Mouse (Mus musculus) MEL (cell line): ENCODE measurements around the gene Cavin4. TPM values are rescaled to one million over a fixed set of nuclear protein-coding genes. Genes with fewer than 3 reads are reported as not detected.

Experiments used
- DNase-seq: peaks from one replicate; pipeline ENCODE4 v3.0.0; 2011; ENCODE audit warnings: low read depth, low spot score
- H3K27ac ChIP-seq: 2 replicates; pipeline ENCODE4 v1.5.1; 2012; ENCODE audit warnings: low read depth, mild to moderate bottlenecking, control low read depth, low read length, moderate library complexity; ENCODE audit not compliant: control insufficient read depth
- H3K27me3 ChIP-seq, 2 experiments: fragments of 150-350 bp in 1 of 2; sonication (generic) in 1 of 2; 2 replicates each; pipeline ENCODE4 v1.6.1; 2012; ENCODE audit warnings: low read length in 2 of 2, mild to moderate bottlenecking in 2 of 2, improper control_type of control experiment in 1 of 2, moderate library complexity in 1 of 2; ENCODE audit not compliant: insufficient read depth in 2 of 2, control insufficient read depth in 1 of 2
- H3K36me3 ChIP-seq, 2 experiments: 2 replicates each; pipeline ENCODE4 v1.6.1; 2012 to 2014; ENCODE audit warnings: low read length in 2 of 2, improper control_type of control experiment in 1 of 2, inconsistent platforms in 1 of 2, mild to moderate bottlenecking in 1 of 2; ENCODE audit not compliant: insufficient read depth in 2 of 2, control insufficient read depth in 1 of 2
- H3K4me1 ChIP-seq, 2 experiments: fragments of 150-350 bp in 1 of 2; sonication (generic) in 1 of 2; 2 replicates each; pipeline ENCODE4 v1.6.1; 2012; ENCODE audit warnings: low read length in 2 of 2, improper control_type of control experiment in 1 of 2, mild to moderate bottlenecking in 1 of 2; ENCODE audit not compliant: insufficient read depth in 2 of 2, control insufficient read depth in 1 of 2
- H3K4me3 ChIP-seq, 2 experiments: fragments of 150-350 bp in 1 of 2; sonication (generic) in 1 of 2; 2 replicates each; pipeline ENCODE4 v1.5.1; 2012; ENCODE audit warnings: low read depth in 2 of 2, low read length in 2 of 2, mild to moderate bottlenecking in 2 of 2, moderate library complexity in 2 of 2, control low read depth in 1 of 2, improper control_type of control experiment in 1 of 2; ENCODE audit not compliant: control insufficient read depth in 1 of 2, insufficient read depth in 1 of 2
- H3K79me2 ChIP-seq: 2 replicates; pipeline ENCODE4 v1.6.1; 2012; ENCODE audit warnings: mild to moderate bottlenecking, low read length, moderate library complexity; ENCODE audit not compliant: control insufficient read depth, poor library complexity, insufficient read depth
- H3K9ac ChIP-seq: 2 replicates; pipeline ENCODE4 v1.6.1; 2012; ENCODE audit warnings: low read depth, mild to moderate bottlenecking, control low read depth, low read length, moderate library complexity; ENCODE audit not compliant: control insufficient read depth, poor library complexity, severe bottlenecking
- H3K9me3 ChIP-seq: fragments of 150-350 bp; sonication (generic); replicated peaks from 2 replicates; pipeline ENCODE4 v1.6.1; 2012; ENCODE audit warnings: mild to moderate bottlenecking, low read length, improper control_type of control experiment, moderate library complexity; ENCODE audit not compliant: insufficient read depth
- BHLHE40 ChIP-seq: IDR thresholded peaks from 2 replicates; pipeline ENCODE4 v1.6.1; 2012; ENCODE audit warnings: low read depth, mild to moderate bottlenecking, inconsistent platforms, low read length, improper control_type of control experiment, borderline replicate concordance
- CHD1 ChIP-seq: IDR thresholded peaks from 2 replicates; pipeline ENCODE4 v1.6.1; 2012; ENCODE audit warnings: low read depth, mild to moderate bottlenecking, inconsistent platforms, low read length, improper control_type of control experiment
- CHD2 ChIP-seq: IDR thresholded peaks from 2 replicates; pipeline ENCODE4 v1.6.1; 2011; ENCODE audit warnings: low read length, improper control_type of control experiment
- E2F4 ChIP-seq: IDR thresholded peaks from 2 replicates; pipeline ENCODE4 v1.6.1; 2011; ENCODE audit warnings: low read depth, low read length, improper control_type of control experiment, borderline replicate concordance
- ELF1 ChIP-seq: IDR thresholded peaks from 2 replicates; pipeline ENCODE4 v1.6.1; 2014; ENCODE audit warnings: low read depth, mild to moderate bottlenecking, inconsistent platforms, low read length, improper control_type of control experiment, moderate library complexity
- ETS1 ChIP-seq: IDR thresholded peaks from 2 replicates; pipeline ENCODE4 v1.6.1; 2012; ENCODE audit warnings: low read depth, mild to moderate bottlenecking, inconsistent platforms, low read length, improper control_type of control experiment, moderate library complexity
- GABPA ChIP-seq: IDR thresholded peaks from 2 replicates; pipeline ENCODE4 v1.6.1; 2012; ENCODE audit warnings: low read depth, mild to moderate bottlenecking, inconsistent platforms, low read length, improper control_type of control experiment, moderate library complexity
- GATA1 ChIP-seq: IDR thresholded peaks from 2 replicates; pipeline ENCODE4 v1.6.1; 2011; ENCODE audit warnings: low read depth, low read length, improper control_type of control experiment
- JUND ChIP-seq: IDR thresholded peaks from 2 replicates; pipeline ENCODE4 v1.6.1; 2011; ENCODE audit warnings: low read depth, mild to moderate bottlenecking, improper control_type of control experiment, low read length
- MAFK ChIP-seq: IDR thresholded peaks from 2 replicates; pipeline ENCODE4 v1.6.1; 2011; ENCODE audit warnings: low read depth, mild to moderate bottlenecking, low read length, improper control_type of control experiment, borderline replicate concordance
- MXI1 ChIP-seq: IDR thresholded peaks from 2 replicates; pipeline ENCODE4 v1.6.1; 2011; ENCODE audit warnings: mild to moderate bottlenecking, low read depth, low read length, improper control_type of control experiment
- MYC ChIP-seq: IDR thresholded peaks from 2 replicates; pipeline ENCODE4 v1.6.1; 2011; ENCODE audit warnings: low read depth, mild to moderate bottlenecking, low read length, improper control_type of control experiment, moderate library complexity
- NELFE ChIP-seq: IDR thresholded peaks from 2 replicates; pipeline ENCODE4 v1.6.1; 2011; ENCODE audit warnings: low read depth, low read length, improper control_type of control experiment
- POLR2A ChIP-seq, 2 experiments: IDR thresholded peaks; 2 replicates each; pipeline ENCODE4 v1.6.1; 2011 to 2012; ENCODE audit warnings: low read length in 2 of 2, mild to moderate bottlenecking in 2 of 2, control low read depth in 1 of 2, improper control_type of control experiment in 1 of 2, low read depth in 1 of 2, moderate library complexity in 1 of 2; ENCODE audit not compliant: control insufficient read depth in 1 of 2, insufficient read depth in 1 of 2, poor library complexity in 1 of 2
- RAD21 ChIP-seq: IDR thresholded peaks from 2 replicates; pipeline ENCODE4 v1.6.1; 2011; ENCODE audit warnings: mild to moderate bottlenecking, low read depth, low read length, improper control_type of control experiment
- TAL1 ChIP-seq: IDR thresholded peaks from 2 replicates; pipeline ENCODE4 v1.6.1; 2012; ENCODE audit warnings: mild to moderate bottlenecking, inconsistent platforms, low read length, moderate library complexity, mixed read lengths
- USF1 ChIP-seq: IDR thresholded peaks from 2 replicates; pipeline ENCODE4 v1.6.1; 2014; ENCODE audit warnings: low read depth, mild to moderate bottlenecking, inconsistent platforms, low read length, improper control_type of control experiment, moderate library complexity
- ZC3H11A ChIP-seq: IDR thresholded peaks from 2 replicates; pipeline ENCODE4 v1.6.1; 2012; ENCODE audit warnings: low read depth, mild to moderate bottlenecking, inconsistent platforms, low read length, improper control_type of control experiment
- polyA plus RNA-seq, 2 experiments: library from polyadenylated mRNA; stranded (reverse) in 1 of 2; unstranded in 1 of 2; fragments of >175 nt in 1 of 2; fragments of >200 nt in 1 of 2; gene quantifications; 2 replicates each; pipeline versions ENCODE4 v1.2.1 to v1.2.4; 2012; ENCODE audit warnings: low replicate concordance in 2 of 2, low read depth in 1 of 2; ENCODE audit not compliant: insufficient read length in 2 of 2, insufficient read depth in 1 of 2, missing spikeins in 1 of 2
- total RNA-seq: library from RNA; depleted of rRNA; stranded (reverse); fragments of 300-350 nt; gene quantifications from 2 replicates; pipeline ENCODE4 v1.2.3, GENCODE M21; 2012

Cavin4 gene
- total and polyA plus RNA-seq, 3 experiments, result not detected

GRCm38 (mm10) chr4:48654118-48654517 is 9.2 kb upstream of the Cavin4 start:
- Histone ChIP-seq H3K9ac (no peak overlapping the region), H3K27ac (no peak overlapping the region), H3K9me3 (no peaks in the 10 kb centered on the region), H3K4me3 (no peak overlapping the region), H3K79me2 (no peaks in the 10 kb centered on the region), H3K36me3 (no peaks in the 10 kb centered on the region), H3K27me3 (no peaks in the 10 kb centered on the region), H3K4me1 (no peaks in the 10 kb centered on the region)
- TF ChIP-seq TAL1, result no peak
- TF ChIP-seq BHLHE40, result no peak
- TF ChIP-seq POLR2A (IDR thresholded peaks at IDR 0.05; ENCODE audit: control insufficient read depth in 1 of 2, insufficient read depth in 1 of 2, low read depth in 1 of 2, low read length in 2 of 2, poor library complexity in 1 of 2), result no peak
- no peak for TF ChIP-seq ELF1
- no peak for TF ChIP-seq MAFK
- no peak for TF ChIP-seq MYC
- no peak for TF ChIP-seq CHD2
- TF ChIP-seq ZC3H11A, result no peak
- TF ChIP-seq USF1, result no peak
- no peak for TF ChIP-seq MXI1
- no peak for TF ChIP-seq GABPA
- no peak for TF ChIP-seq NELFE
- no peak for TF ChIP-seq RAD21
- no peak for TF ChIP-seq GATA1
- no peak for TF ChIP-seq ETS1
- no peak for TF ChIP-seq JUND
- TF ChIP-seq E2F4, result no peak
- no peak for TF ChIP-seq CHD1
- DNase-seq, result no peak

- no peak for DNase-seq
- no peak overlapping the region for H3K27ac ChIP-seq
- TF ChIP-seq ZC3H11A (no peak), MAFK (no peak)
- no peaks in the 10 kb centered on the region for H3K4me1 ChIP-seq
- H3K9me3 ChIP-seq, result no peaks in the 10 kb centered on the region
- H3K36me3 ChIP-seq, result no peaks in the 10 kb centered on the region
- no peaks in the 10 kb centered on the region for H3K79me2 ChIP-seq
- H3K27me3 ChIP-seq, result no peaks in the 10 kb centered on the region
- H3K4me3 ChIP-seq, result no peak overlapping the region
- no peak overlapping the region for H3K9ac ChIP-seq
Observed at GRCm38 (mm10) chr4:48656530-48656929, 6.8 kb upstream of the Cavin4 start.
